Mouse (Mus musculus) adipose tissue, adult 10 weeks (tissue): Measurements from ENCODE around the gene Olfr911-ps1. TPM values are rescaled to one million over a fixed set of nuclear protein-coding genes. Genes with fewer than 3 reads are reported as not detected.

ENCODE experiments used
- polyA plus RNA-seq: library from polyadenylated mRNA; stranded (reverse); fragments of 350-450 nt; fragmentation: Illumina TruSeq; extraction: RNeasy Lipid Tissue Mini Kit (QIAGEN cat#74804); gene quantifications from one replicate; pipeline ENCODE4 v1.2.3, GENCODE M21; 2014; ENCODE audit warnings: low read depth, low replicate concordance

The Olfr911-ps1 gene
- not detected for polyA plus RNA-seq

DNA sequence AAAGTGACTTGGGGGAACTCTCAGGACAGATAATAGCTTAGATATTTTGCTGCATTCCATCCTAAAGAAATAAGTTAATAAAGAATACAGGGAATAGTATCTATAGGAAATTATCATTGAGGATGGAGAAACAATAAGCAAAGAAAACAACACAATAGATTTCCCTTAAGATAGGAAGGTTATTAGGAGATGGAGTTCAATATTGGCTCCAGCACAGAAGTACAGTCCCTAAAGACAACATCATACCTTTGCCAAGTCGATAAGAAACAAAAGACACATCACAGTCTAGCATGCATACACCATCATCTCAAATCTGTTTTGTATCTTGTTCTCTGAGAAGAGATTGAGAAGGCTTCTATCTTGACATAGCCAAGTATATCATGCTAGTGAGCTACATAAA lies at the start of gene Olfr911-ps1:
Olfr911-ps1 (plus strand) TSS at position 301 of the 400 bp plus-strand sequence.

DNA sequence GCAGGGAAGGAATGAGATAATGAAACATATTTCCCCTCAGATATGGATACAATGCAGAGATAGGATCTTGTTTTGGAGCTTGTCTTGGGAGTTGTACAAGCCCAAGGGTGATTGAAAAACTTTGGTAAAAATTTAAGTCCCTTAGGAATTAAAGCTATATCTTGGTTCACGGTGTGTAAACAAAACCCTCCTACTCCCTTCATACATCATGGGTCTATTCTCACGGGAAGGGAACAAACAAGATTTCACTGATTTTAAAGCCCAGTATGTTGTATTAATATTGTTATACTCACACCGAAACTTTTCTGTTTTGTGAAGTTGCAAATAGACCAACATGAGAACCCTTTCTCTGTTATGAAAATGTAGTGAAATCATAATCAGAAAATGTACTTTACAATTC lies 34.6 kb upstream of the Olfr911-ps1 start, which contains the start of gene Olfr906:
Olfr906 (plus strand) TSS at position 301 of the 400 bp plus-strand sequence.

DNA sequence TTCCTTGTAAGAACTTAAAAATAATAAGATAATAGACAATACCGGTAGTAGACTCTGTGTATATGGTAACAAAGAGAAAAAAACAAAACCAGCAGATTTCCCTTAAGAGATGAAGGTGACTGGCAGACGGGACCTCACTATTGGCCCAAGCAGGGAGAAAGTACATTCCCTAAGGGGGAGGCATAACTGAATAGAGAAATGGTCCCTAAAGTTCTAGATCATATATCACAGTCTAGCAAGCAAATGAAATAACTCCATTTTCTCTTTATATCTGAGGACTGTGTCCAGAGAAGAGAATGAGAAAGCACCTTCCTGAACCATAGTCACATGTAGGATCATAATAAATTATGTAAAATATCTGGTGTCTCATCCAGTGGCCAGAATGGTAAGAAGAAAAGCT lies 25.9 kb upstream of the Olfr911-ps1 start, which contains the start of gene Olfr907:
Olfr907 (plus strand) TSS at position 301 of the 400 bp plus-strand sequence.

DNA sequence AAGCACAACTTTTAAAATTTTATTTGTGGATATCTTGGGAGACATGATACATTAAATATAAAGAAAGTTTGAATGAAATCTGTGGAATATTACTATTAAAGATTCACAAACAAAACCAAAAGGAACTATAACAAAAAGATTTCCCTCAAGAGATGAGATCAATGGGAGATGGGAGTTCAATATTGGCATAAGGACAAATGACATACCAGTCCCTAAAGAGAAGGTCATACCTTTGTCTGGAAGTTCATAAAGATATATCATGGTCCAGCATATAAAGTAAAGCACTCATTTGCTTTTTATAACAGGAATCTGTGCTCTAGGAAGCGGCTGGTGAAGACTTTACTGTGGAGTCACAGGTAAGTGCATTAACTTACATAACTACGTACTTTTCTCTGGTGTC lies 16.2 kb downstream of the Olfr911-ps1 start, which contains the start of gene Olfr910:
Olfr910 (plus strand) TSS at position 301 of the 400 bp plus-strand sequence.

Other genes with a start within 250 kb of the Olfr911-ps1 start
- gene Olfr896-ps1, start 230.5 kb upstream of the Olfr911-ps1 start, polyA plus RNA-seq: not detected
- not detected for gene Olfr25, start 192.5 kb upstream of the Olfr911-ps1 start, polyA plus RNA-seq
- not detected for gene Olfr898, start 173.2 kb upstream of the Olfr911-ps1 start, polyA plus RNA-seq
- gene Olfr250, start 154.7 kb upstream of the Olfr911-ps1 start, polyA plus RNA-seq: not detected
- not detected for gene Olfr251, start 144.5 kb upstream of the Olfr911-ps1 start, polyA plus RNA-seq
- not detected for gene Olfr147, start 119.9 kb upstream of the Olfr911-ps1 start, polyA plus RNA-seq
- not detected for gene Olfr901, start 92.1 kb upstream of the Olfr911-ps1 start, polyA plus RNA-seq
- gene Olfr902, start 73.9 kb upstream of the Olfr911-ps1 start, polyA plus RNA-seq: not detected
- gene Olfr904, start 58.4 kb upstream of the Olfr911-ps1 start, polyA plus RNA-seq: not detected
- not detected for gene Olfr905, start 50.5 kb upstream of the Olfr911-ps1 start, polyA plus RNA-seq
- not detected for gene Olfr906, start 34.5 kb upstream of the Olfr911-ps1 start, polyA plus RNA-seq
- not detected for gene Olfr907, start 25.8 kb upstream of the Olfr911-ps1 start, polyA plus RNA-seq
- gene Olfr910, start 16.3 kb downstream of the Olfr911-ps1 start, polyA plus RNA-seq: not detected
- gene Olfr912, start 58.6 kb downstream of the Olfr911-ps1 start, polyA plus RNA-seq: not detected
- not detected for gene Olfr913, start 71.2 kb downstream of the Olfr911-ps1 start, polyA plus RNA-seq
- gene Olfr914, start 83.5 kb downstream of the Olfr911-ps1 start, polyA plus RNA-seq: not detected
- gene Olfr916, start 138.3 kb downstream of the Olfr911-ps1 start, polyA plus RNA-seq: not detected
- gene Olfr917, start 144.3 kb downstream of the Olfr911-ps1 start, polyA plus RNA-seq: not detected
- not detected for gene Olfr918, start 153.0 kb downstream of the Olfr911-ps1 start, polyA plus RNA-seq
- gene Olfr919, start 182.1 kb downstream of the Olfr911-ps1 start, polyA plus RNA-seq: not detected
- 28.2 TPM for gene Vwa5a, start 196.7 kb downstream of the Olfr911-ps1 start, polyA plus RNA-seq
- gene Olfr920, start 230.7 kb downstream of the Olfr911-ps1 start, polyA plus RNA-seq: 0.37 TPM